Mouse (Mus musculus) liver, adult 2 months (tissue): ENCODE results near the gene Tnk1.

ENCODE experiments used
- CTCF ChIP-seq: fragments of 200-500 bp; IDR thresholded peaks from 2 replicates; pipeline ENCODE4 v1.5.1; 2011; ENCODE audit warnings: low read depth, low read length, control low read depth
- POLR2A ChIP-seq: fragments of 200-500 bp; IDR thresholded peaks from 2 replicates; pipeline ENCODE4 v1.6.1; 2011; ENCODE audit warnings: low read length, control low read depth; ENCODE audit not compliant: insufficient read depth; ENCODE audit errors: extremely low read depth

- no peak for TF ChIP-seq CTCF
- no peak for TF ChIP-seq POLR2A
Observed at GRCm38 (mm10) chr11:69801379-69801977, 57.1 kb downstream of the Tnk1 start, which contains the start of gene Fgf11.
